Mouse (Mus musculus) E14TG2a.4 (cell line): ENCODE results near the gene Syn2.

Experiments used
- CTCF ChIP-seq: conservative IDR thresholded peaks from 2 replicates; pipeline ENCODE4 v1.5.1; 2014; ENCODE audit warnings: low read length
- NANOG ChIP-seq: IDR thresholded peaks from 2 replicates; pipeline ENCODE4 v1.6.1; 2014; ENCODE audit warnings: borderline replicate concordance, low read length, mixed read lengths

GRCm38 (mm10) chr6:115123262-115124201 lies 11.2 kb upstream of the Syn2 start:
- no peak for TF ChIP-seq CTCF
- no peak for TF ChIP-seq NANOG
